Mouse (Mus musculus): ENCODE measurements around the gene Lgi2.

Gene Lgi2

GRCm38 (mm10) chr5:52534798-52535590 lies 31.3 kb downstream of the Lgi2 start:
- DNase-seq, result no peak

GRCm38 (mm10) chr5:52533705-52534104 lies 32.6 kb downstream of the Lgi2 start:
- no peak for DNase-seq

- peak; percentile 57 for DNase-seq
These were observed 37.7 kb downstream of the Lgi2 start for GRCm38 (mm10) chr5:52528545-52528944.

- DNase-seq, result no peak
These were observed 39.8 kb downstream of the Lgi2 start for GRCm38 (mm10) chr5:52526324-52526986.

- no peak for DNase-seq
These were observed 42.1 kb downstream of the Lgi2 start for GRCm38 (mm10) chr5:52524207-52524606.

- DNase-seq, result no peak
These were observed 46.3 kb downstream of the Lgi2 start for GRCm38 (mm10) chr5:52519921-52520320.

- peak; percentile 38 for DNase-seq
These were observed 50.2 kb downstream of the Lgi2 start for GRCm38 (mm10) chr5:52516072-52516476.

GRCm38 (mm10) chr5:52515246-52516021 lies 50.8 kb downstream of the Lgi2 start:
- peak; percentile 53 for DNase-seq

GRCm38 (mm10) chr5:52511089-52511488 lies 55.2 kb downstream of the Lgi2 start:
- no peak for DNase-seq

GRCm38 (mm10) chr5:52509416-52509815 lies 56.8 kb downstream of the Lgi2 start:
- no peak for DNase-seq

- no peak for DNase-seq
These were observed 61.6 kb downstream of the Lgi2 start for GRCm38 (mm10) chr5:52504666-52505065.

GRCm38 (mm10) chr5:52504148-52504547 lies 62.1 kb downstream of the Lgi2 start:
- DNase-seq, result peak; percentile 66

GRCm38 (mm10) chr5:52495671-52496070 lies 70.6 kb downstream of the Lgi2 start:
- no peak for DNase-seq

GRCm38 (mm10) chr5:52491496-52491895 lies 74.8 kb downstream of the Lgi2 start:
- DNase-seq, result no peak

GRCm38 (mm10) chr5:52487559-52488430 lies 78.5 kb downstream of the Lgi2 start:
- DNase-seq, result no peak
